Mouse (Mus musculus) adrenal gland, adult 18-20 months (tissue): ENCODE data around the gene Clint1. TPM values are rescaled to one million over a fixed set of nuclear protein-coding genes. Genes with fewer than 3 reads are reported as not detected.

ENCODE experiments used
- DNase-seq, 2 experiments: peaks; one replicate each; pipeline ENCODE4 v3.0.0; 2021 to 2022; ENCODE audit warnings: low spot score in 2 of 2
- microRNA-seq, 2 experiments: library from miRNA; unstranded; fragments of <30 nt; microRNA quantifications; one replicate each; pipeline ENCODE4 v1.2.0; 2021; ENCODE audit warnings: borderline number of aligned reads in 2 of 2
- total RNA-seq, 2 experiments: library from RNA; stranded (reverse); gene quantifications; 1 replicate in 1 of 2; 2 replicates in 1 of 2; pipeline ENCODE4 v1.2.3; 2021

Gene Clint1
- total RNA-seq, 2 experiments from 2014 or later, result 66.4 to 90.8 TPM

DNA sequence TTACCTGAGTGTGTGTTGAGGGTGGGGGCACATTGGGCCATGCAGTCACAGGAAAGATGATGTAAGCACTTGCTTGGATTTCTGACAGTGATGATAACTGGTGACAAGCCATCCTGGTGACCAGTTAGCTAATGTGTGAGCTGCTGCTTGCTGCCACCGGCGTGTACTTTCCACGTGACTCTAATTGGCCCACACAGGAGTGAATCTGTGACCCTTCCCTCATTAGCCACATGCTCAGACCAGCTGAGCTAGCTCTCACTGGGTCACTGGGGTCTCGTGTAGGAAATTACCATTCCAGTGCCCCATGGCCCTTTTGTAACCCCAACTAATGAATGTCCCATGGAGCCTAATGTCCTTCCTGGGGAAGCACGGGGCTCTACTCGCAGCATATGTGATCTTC lies 73.6 kb downstream of the Clint1 start:
- no peak for DNase-seq

DNA sequence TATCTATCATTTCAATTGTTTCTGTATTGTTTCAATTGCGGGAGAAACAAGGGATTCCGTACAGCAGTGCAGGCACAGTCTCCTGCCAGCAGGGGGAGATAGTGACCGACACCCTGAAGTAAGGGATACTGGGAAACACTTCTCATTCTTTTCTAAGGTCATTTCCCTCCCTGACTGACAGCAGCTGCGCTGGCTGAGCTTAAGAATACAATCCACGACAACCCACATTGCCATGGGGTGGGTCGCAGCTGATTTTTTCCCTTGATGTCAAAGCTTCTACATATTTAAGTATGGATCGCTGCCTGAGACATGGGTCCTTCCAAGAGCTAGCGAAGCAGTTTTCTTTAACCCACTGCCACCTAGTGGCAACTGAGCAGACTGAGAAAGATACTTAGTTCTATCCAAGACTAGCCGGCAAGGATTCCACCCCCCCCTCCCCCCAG lies 74.8 kb downstream of the Clint1 start:
- DNase-seq, result peak; percentile 69 to 75

DNA sequence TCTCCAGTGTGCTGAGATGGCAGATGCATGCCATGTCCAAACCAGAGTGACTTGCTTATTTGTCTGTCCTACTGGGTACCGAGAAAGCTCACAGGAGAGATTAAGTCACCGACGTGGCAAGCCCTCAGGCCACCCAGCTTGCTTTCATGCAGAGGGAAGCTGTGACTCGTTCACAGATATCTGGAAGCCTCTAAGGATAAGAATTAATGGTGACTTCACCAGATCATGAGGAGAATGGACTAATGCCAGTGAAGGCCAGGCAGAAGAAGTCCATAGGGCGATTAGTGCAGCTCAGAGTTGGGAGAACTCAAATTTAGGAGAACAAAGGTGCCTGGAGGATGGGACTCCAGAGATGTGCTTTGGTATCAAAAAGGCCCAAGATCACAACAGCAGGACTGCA lies 75.6 kb downstream of the Clint1 start:
- DNase-seq, result no peak

DNA sequence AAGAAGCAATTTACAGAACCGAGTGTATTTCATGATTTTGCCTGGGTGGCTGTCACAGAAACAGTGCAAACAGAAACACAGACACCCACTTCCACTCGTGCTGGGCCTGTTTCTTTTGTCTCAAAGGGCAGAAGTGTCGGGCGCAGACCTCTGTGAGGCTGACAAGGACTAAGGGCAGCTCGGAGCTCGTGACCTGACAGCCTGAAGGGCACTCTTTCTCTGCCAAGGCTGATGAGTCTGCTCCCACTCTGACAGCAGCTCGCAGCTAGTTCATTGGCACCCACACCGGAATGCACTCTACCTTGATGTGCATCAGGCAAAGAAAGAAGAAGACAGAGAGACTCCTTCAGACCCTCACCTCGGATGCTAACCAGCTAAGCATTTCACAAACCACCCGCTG lies 77.7 kb downstream of the Clint1 start:
- DNase-seq, result peak in 1 of 2 experiments; percentile 18

DNA sequence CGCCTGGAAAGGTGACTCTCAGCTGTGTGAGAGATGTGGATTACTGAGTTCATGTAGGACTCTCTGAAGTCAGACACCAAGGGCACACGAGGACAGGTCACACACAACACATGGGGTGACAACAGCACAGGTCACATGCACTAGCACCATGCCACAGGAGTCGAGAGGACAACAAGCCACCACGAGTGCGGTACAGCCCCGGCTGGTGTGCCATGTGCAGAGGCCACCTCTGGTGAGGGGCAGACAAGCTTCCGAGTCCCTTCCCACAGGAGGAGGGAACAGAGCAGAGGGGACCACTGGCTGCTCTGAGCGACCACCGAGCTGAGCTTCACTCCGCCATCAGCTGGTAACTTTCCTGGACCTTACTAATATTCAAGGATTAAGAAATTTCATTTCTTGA lies 80.9 kb downstream of the Clint1 start:
- no peak for DNase-seq

DNA sequence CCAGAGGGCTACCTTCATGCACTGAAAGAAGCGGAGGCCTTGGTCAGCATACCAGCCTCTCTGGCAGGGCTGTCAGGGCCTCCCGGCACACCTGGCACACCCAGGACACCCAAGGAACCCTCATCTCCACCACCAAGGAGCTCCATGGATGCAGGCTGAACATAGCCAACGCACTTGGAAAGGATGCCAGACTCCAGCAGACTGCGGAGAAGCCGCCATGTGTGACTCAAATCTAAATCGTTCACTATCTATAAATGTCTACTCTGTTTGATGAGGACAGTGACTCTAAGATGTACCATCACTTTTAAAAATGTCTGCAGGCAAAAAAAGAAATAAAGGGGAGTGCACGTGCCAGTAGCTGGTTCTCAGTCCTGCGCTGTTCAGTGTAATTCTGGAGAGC lies 85.6 kb downstream of the Clint1 start:
- no peak for DNase-seq

DNA sequence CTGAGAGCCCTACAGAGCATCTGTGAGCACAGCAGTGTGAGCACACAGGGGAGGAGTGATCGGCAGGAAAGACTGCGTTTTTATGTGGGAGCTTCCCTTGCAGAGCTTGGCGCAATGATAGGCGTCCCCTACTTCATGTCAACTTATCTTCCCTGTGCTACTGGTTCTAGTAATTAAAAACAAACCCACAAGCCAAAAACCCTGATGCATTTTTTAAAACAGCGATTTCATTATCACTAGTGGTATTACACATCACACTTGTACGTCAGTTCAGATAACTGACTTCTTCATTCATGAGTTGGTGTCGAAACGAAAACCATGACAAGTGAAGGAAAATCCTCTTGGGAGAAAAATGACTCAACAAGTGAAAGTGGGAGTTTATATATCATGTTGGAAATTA lies 87.1 kb downstream of the Clint1 start:
- no peak for DNase-seq

DNA sequence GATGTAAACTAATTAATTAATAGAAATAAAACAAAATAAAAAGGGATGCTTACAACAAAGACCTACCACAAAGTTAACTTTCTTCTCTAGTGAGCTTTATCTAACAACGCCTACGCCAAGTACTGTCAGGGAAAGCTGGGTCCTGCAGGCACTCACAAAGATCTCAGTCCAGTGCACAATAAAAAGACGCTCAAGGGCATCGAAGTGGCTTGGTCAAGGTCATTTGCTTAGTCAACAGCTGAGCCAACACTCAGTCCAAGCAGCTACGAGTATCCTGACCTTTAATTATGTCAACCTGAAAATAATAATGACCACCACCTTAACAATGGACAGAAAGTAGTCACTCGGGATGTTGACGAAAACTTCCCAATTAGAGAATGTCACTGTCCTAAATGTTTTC lies 90.4 kb downstream of the Clint1 start:
- DNase-seq, result no peak

DNA sequence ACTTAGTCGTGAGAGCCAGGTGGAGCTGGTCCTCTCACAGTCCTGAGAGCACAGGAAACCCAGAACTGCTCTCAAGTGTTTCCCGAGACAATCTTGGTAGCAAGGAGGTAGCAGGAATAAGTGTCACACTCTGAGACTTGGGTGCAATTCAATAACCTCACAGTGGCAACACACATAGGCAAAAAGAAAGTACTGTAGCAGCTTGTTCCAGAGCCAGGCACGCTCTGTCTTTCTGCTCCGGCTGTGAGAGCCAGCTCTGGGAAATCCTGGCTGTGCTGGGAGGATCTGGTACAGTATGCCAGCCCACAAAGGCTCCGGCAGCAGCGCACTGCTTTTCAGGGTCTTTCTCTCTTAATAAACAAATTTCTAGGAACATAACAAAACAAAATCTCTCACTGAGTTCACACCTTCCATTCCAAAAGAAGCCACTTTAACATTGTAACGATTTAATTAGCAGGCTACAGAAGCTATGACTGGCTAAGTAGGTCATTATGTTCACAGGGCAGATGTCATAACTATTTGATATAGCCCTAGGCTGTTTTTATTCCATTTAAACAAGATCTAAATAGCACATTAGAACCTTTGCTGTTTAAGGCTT lies 91.4 kb downstream of the Clint1 start:
- DNase-seq, result peak in 1 of 2 experiments; percentile 30

DNA sequence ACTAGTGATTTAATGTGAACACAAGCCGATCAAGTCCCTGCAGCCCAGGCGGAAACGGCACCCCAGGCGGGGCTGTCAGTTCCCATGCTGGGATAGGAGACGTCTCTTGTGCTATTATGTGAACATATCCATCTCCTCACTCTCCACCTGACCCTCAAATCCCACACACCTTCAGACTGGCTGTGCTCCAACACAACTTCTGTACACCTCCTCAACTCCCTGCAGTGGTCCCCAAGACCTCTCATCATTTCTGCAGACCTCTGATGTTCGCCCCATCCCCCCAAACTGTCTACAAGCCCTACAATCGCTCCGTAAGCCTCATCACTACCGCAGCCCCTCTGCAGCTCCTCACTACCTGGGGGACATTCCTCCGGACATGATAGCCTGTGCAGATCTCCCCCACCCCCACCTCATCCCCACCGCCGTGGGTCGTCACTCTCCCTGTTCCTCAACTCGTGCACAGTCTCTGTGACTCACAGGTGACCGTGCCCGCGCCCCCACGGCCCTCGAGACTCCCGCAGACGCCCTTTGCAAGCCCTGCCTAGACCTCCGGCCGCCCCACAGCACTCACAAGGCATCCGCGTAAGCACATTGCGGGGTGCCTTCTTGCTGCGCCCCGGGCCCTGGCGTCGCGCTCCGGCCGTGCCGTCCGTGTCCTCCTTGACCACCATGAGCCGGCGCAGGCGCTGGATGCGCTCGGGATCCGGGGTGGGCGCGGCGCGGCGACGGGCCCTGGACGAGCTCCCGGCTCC lies 92.2 kb downstream of the Clint1 start:
- DNase-seq, result peak; percentile 21 to 56

DNA sequence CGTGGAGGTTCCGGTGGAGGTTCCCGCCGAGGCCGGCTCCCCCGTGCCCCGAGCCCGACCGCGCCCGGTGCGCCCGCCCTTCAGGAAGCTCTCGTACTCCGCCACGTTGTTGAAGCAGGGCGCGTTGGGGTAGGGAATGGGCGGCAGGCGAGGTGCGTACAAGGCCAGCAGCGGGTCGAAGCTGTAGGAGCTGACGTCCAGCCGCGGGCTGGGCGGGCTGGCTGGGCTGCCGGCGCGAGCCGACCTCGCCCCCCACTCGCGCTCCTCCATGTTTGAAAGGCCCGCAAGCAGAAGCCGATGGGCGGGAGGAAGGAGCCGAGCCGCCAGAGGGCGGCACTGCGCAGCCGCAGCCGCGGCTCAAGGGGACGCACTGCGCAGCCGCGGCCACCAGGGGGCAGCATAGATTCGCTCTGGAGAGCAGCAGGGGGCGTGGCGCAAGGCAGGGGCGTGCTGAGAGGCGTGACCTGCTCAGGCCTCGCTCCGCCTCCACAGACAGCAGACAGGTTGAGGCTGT lies 92.8 kb downstream of the Clint1 start, which contains the start of gene Lsm11:
Gene Lsm11 (minus strand): TSS at position 293 of the 514 bp plus-strand sequence.
- peak; percentile 99 to 100 for DNase-seq

DNA sequence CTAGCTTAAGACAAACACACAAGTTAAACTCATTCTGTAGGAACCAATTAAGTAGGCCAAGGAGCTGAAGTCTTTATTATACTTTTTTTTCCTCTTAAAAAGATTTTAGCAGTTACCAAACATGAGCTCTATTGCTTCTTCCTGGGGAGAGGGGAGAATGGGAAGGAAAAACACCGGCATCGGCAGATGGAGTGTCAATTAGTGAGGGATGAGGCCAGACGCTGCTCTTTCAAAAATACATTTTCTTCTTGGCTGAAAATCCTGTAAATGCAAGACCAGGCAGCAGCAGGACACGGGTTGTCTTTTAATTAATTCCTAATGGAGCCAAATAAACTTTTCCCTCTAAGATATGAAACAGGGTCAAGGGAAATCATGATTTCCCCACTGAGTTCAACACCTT lies 94.9 kb downstream of the Clint1 start:
- no peak for DNase-seq

DNA sequence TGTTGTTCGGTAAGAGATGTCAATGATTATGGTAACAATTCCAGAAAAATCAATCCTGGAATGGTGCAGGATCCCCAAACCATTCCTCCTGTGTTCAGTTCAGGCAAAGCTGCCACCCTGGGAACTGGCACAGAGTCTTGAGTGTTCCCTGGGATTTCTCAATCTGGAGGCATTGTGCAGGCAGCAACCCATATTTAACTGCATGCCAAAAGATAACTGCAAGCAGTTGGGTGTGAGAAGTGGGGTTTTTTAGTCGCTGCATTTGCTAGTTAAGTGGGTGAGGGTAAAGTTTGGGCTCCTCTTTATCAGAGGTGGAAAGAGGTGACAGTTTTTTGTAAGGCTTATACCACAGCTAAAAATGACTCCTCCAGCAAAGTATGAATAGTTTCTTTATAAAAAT lies 95.6 kb downstream of the Clint1 start:
- no peak for DNase-seq

DNA sequence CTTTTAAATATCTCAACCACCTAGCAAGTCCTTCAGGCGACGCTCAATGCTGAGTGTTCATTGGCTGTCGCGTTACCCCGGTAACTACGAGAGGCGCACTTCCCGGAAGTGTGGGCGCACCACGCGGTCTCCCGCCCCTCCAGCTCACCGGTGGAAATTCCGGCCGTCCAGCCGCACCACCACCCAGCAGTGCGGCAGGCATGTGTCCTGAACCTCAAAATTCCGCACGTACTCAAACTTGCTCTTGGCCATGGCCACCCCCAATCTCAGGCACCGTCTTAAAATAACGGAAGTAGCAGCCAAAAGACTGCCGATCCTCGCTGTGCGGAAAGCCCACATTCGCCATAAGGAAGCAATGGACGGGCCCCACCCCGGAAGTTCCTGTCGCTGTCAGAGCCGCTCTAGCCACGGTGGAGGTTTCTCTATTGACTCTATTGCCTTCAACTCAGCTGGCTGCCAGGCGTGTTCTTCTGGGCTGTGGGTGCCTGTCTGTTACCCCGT lies 103.3 kb downstream of the Clint1 start, which contains the start of gene Thg1l:
Gene Thg1l (minus strand): TSS at position 368 of the 501 bp plus-strand sequence.
- peak; percentile 83 to 87 for DNase-seq

DNA sequence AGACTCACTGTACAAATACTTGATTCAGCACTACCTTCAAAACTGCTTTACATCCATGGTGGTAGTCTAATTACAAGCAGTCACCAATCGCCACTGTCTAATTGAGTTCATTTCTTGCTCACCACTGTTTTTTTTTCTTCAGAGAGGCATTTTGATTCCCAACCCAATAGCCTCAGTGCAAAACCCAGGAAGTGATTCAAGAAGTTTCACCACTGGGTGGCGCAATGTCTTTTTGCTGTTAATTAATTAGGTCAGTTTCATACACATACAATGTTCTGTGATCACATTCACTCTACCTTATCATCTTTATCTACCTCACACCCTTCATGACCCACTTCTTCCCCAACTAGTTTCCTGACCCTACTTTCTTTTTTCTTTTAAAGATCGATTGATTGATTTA lies 107.7 kb downstream of the Clint1 start:
- no peak for DNase-seq

DNA sequence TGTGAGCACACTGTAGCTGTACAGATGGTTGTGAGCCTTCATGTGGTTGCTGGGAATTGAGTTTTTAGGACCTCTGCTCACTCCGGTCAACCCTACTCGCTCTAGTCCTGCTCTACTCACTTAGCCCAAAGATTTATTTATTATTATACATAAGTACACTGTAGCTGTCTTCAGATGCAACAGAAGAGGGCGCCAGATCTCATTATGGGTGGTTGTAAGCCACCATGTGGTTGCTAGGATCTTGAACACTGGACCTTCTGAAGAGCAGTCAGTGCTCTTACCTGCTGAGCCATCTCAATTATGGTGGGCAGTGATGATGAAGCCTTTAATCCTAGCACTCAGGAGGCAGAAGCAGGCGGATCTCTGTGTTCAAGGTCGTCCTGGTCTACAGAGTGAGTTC lies 108.2 kb downstream of the Clint1 start:
- DNase-seq, result no peak

Small RNA genes lying within 50 kb of the gene (microRNA-seq; reads per million reads assigned to microRNA genes)
- 0 reads per million in 2 experiments for gene Gm22751

Other genes starting within 250 kb of the Clint1 start
- gene Lsm11, start 92.9 kb downstream of the Clint1 start, total RNA-seq, result 10 to 100 TPM; 11.8 to 22.8 TPM
- gene Thg1l, start 103.4 kb downstream of the Clint1 start, total RNA-seq, result 10 to 100 TPM; 11.7 to 15.2 TPM
- gene Sox30, start 128.3 kb downstream of the Clint1 start, total RNA-seq, result under 1 TPM in 1 of 2 experiments, not detected in 1; 0.13 TPM
- 1 to 10 TPM; 3.1 to 3.3 TPM for gene Gm12166, start 200.3 kb downstream of the Clint1 start, total RNA-seq
- gene Adam19, start 203.9 kb downstream of the Clint1 start, total RNA-seq, result 1 to 10 TPM; 1.5 to 3.5 TPM